Mouse (Mus musculus): ENCODE data around the gene Smyd1. TPM values are rescaled to one million over a fixed set of nuclear protein-coding genes. Genes with fewer than 3 reads are reported as not detected.
A peak's percentile ranks its signal among the peaks of the same experiment; 100 is the strongest.
"Not testable (repeated sequence)": the region's sequence is repeated elsewhere in the genome, so short reads cannot be mapped to it uniquely, and the experiment has no call there.

Gene Smyd1
- total RNA-seq, 1 experiment: 6.8 TPM

DNA sequence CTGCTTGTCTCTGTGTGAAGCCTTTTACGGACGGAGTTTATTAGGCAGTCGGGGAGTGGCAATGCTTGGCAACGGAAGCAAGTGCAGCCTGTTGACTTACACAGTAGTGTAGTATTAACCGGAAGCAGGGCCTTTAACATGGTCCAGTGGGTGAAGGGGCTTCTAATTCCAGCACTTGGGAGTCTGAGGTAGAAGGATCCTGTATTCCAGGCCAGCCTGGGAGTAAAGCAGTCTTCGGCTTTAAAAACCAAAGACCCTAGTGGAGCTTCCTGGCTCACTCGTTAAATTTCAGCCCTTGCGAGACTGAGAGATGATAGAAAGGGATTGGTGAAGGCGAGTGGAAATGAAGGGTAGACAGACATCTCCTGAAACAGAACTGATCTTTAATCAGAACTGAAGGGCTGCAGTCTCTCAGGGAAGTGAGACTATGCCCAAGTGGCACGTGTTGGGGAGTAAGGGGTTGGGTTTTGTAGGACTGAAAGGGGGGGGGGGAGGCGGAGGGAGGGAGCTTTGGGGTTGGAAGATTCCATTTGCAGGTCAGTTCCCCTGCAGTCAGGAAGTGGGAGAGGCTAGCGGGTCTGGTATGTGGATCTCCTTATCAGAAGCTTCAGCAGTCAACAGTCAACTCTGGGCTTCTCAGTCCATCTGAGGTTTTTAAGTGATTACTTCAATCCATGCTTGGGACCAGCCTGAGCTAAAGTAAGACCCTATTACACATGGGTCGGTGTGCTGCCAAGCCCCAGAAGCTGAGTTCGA lies 51.6 kb downstream of the Smyd1 start:
- in situ Hi-C loops (cut with MboI; ENCODE audit: low sequenced_read_pairs in 2 of 2, unreplicated experiment in 2 of 2): no loop called here
- no peak for DNase-seq (ENCODE audit: low read depth, low spot score)
- peak overlapping the region; percentile 80 for H3K9ac ChIP-seq (ENCODE audit: insufficient read depth, low read depth, low read length, poor library complexity, severe bottlenecking)
- peak overlapping the region; percentile 94 for H3K27ac ChIP-seq (ENCODE audit: insufficient read depth, low read depth, low read length, poor library complexity, severe bottlenecking)
- H3K4me1 ChIP-seq (ENCODE audit: control insufficient read depth in 2 of 2, insufficient read depth in 2 of 2, low read length in 2 of 2, poor library complexity in 1 of 2): peaks cover 0 to 26% of the 10 kb centered on the region in 2 experiments; a peak in 2 of 4 replicates
- no peaks in the 10 kb centered on the region for H3K9me3 ChIP-seq (ENCODE audit: control insufficient read depth, insufficient read depth, low read depth, low read length)
- H3K36me3 ChIP-seq (ENCODE audit: control insufficient read depth, insufficient read depth, low read length, poor library complexity, severe bottlenecking): no peaks in the 10 kb centered on the region
- TF ChIP-seq HCFC1 (IDR thresholded peaks at IDR 0.05; ENCODE audit: borderline replicate concordance, insufficient read depth, low read length) (no peak), ZNF384 (IDR thresholded peaks at IDR 0.05; ENCODE audit: low read depth, low read length) (no peak), MAFK (IDR thresholded peaks at IDR 0.05; ENCODE audit: insufficient read depth, low read depth, low read length) (no peak), CHD2 (IDR thresholded peaks at IDR 0.05; ENCODE audit: low read depth, low read length) (no peak), ZC3H11A (IDR thresholded peaks at IDR 0.05; ENCODE audit: borderline replicate concordance, low read depth, low read length) (no peak)
- peak overlapping the region; percentile 73 to 84 for H3K4me3 ChIP-seq (ENCODE audit: insufficient read depth in 1 of 2, low read depth in 1 of 2, low read length in 2 of 2, poor library complexity in 1 of 2, severe bottlenecking in 1 of 2)

DNA sequence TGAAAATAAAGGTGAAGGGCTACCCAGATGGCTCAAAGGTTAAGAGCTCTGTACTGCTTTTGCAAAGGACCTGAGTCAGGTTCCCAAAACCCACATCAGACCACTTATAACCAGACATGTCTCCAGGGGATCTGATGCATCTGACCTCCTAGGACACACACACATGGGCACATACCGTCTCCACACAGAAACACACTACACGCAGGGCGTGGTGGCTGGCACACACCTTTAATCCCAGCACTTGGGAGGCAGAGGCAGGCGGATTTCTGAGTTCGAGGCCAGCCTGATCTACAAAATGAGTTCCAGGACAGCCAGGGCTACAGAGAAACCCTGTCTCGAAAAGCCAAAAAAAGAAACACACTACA lies 52.4 kb downstream of the Smyd1 start:
- H3K9me3 ChIP-seq (ENCODE audit: control insufficient read depth, insufficient read depth, low read depth, low read length); DNase-seq (ENCODE audit: low read depth, low spot score); H3K36me3 ChIP-seq (ENCODE audit: control insufficient read depth, insufficient read depth, low read length, poor library complexity, severe bottlenecking); H3K4me3 ChIP-seq (ENCODE audit: insufficient read depth in 1 of 2, low read depth in 1 of 2, low read length in 2 of 2, poor library complexity in 1 of 2, severe bottlenecking in 1 of 2); in situ Hi-C loops (cut with MboI; ENCODE audit: low sequenced_read_pairs in 2 of 2, unreplicated experiment in 2 of 2): not testable (repeated sequence)
- Histone ChIP-seq H3K27ac (ENCODE audit: insufficient read depth, low read depth, low read length, poor library complexity, severe bottlenecking) (peak overlapping the region; percentile 93; the same call in 1 of the 2 replicates), H3K9ac (ENCODE audit: insufficient read depth, low read depth, low read length, poor library complexity, severe bottlenecking) (peak overlapping the region; percentile 52; the same call in 1 of the 2 replicates), H3K4me1 (ENCODE audit: control insufficient read depth in 2 of 2, insufficient read depth in 2 of 2, low read length in 2 of 2, poor library complexity in 1 of 2) (peaks cover 0 to 26% of the 10 kb centered on the region in 2 experiments; a peak in 2 of 4 replicates)

DNA sequence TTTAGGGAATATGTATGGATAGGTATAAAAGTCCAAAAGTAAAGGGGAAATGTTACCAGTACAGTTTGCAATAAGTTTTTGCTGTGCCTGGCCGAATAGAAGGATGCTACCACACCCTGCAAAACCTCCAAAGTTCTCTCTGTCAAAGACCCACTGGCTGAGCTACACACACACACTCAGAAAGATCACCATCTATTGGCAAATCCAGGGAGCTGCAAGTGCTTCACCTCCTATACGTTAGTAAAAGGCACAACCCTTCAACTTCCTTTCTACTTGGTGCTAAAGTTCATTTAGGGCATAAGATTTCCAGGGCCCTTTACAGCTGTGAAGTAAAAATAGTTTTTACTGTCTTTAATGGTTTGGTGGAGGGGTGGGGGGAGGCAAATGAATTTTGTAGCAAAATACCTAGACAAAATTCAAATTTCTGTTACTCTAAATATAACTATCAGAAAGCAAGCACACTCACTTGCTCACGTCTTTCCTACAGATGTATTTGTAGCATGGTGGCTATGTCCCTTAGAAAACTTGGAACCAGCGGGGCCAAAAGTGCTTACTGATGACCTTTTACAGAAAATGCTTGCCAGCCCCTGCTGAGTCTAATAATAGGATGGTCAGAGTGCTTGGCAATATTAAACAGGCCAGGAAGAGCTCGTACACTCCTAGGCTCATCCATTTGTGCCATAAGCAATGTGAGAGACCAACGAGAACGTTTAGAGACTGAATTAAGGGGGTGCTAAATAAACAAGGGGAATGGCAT lies 52.9 kb downstream of the Smyd1 start:
- Histone ChIP-seq H3K4me1 (ENCODE audit: control insufficient read depth in 2 of 2, insufficient read depth in 2 of 2, low read length in 2 of 2, poor library complexity in 1 of 2) (peaks cover 0 to 26% of the 10 kb centered on the region in 2 experiments; a peak in 2 of 4 replicates), H3K9ac (ENCODE audit: insufficient read depth, low read depth, low read length, poor library complexity, severe bottlenecking) (peak overlapping the region; percentile 52; the same call in 1 of the 2 replicates), H3K4me3 (ENCODE audit: insufficient read depth in 1 of 2, low read depth in 1 of 2, low read length in 2 of 2, poor library complexity in 1 of 2, severe bottlenecking in 1 of 2) (no peak overlapping the region), H3K36me3 (ENCODE audit: control insufficient read depth, insufficient read depth, low read length, poor library complexity, severe bottlenecking) (no peaks in the 10 kb centered on the region), H3K27ac (ENCODE audit: insufficient read depth, low read depth, low read length, poor library complexity, severe bottlenecking) (peak overlapping the region; percentile 93; the same call in 1 of the 2 replicates), H3K9me3 (ENCODE audit: control insufficient read depth, insufficient read depth, low read depth, low read length) (no peaks in the 10 kb centered on the region)
- in situ Hi-C loops (cut with MboI; ENCODE audit: low sequenced_read_pairs in 2 of 2, unreplicated experiment in 2 of 2): no loop called here
- TF ChIP-seq MAFK (IDR thresholded peaks at IDR 0.05; ENCODE audit: insufficient read depth, low read depth, low read length) (no peak), ZC3H11A (IDR thresholded peaks at IDR 0.05; ENCODE audit: borderline replicate concordance, low read depth, low read length) (0 out of 2 replicates have a peak, but pooled peaks have one; percentile 1), HCFC1 (IDR thresholded peaks at IDR 0.05; ENCODE audit: borderline replicate concordance, insufficient read depth, low read length) (no peak), CHD2 (IDR thresholded peaks at IDR 0.05; ENCODE audit: low read depth, low read length) (no peak), ZNF384 (IDR thresholded peaks at IDR 0.05; ENCODE audit: low read depth, low read length) (no peak)
- no peak for DNase-seq (ENCODE audit: low read depth, low spot score)

DNA sequence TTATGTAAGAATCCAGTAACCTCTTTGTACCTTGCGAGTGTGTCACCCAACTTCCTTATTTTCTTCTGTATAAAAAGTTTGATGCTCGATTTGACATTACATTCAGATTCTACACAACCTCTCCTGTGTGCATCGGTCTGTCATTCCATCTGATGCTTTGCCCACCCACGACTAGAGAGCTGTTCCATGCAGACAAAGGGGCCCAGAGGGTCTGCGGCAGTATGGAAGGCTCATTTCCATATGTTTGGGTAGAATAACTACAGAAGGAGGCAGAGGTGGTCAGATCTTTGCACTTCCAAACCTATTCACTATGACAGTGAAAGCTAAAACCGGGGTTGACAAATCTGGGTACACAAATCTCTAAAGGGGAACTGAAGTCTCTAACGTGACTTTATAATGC lies 54.4 kb downstream of the Smyd1 start:
- H3K4me3 ChIP-seq (ENCODE audit: insufficient read depth in 1 of 2, low read depth in 1 of 2, low read length in 2 of 2, poor library complexity in 1 of 2, severe bottlenecking in 1 of 2); H3K9me3 ChIP-seq (ENCODE audit: control insufficient read depth, insufficient read depth, low read depth, low read length); DNase-seq (ENCODE audit: low read depth, low spot score); H3K9ac ChIP-seq (ENCODE audit: insufficient read depth, low read depth, low read length, poor library complexity, severe bottlenecking); H3K36me3 ChIP-seq (ENCODE audit: control insufficient read depth, insufficient read depth, low read length, poor library complexity, severe bottlenecking); in situ Hi-C loops (cut with MboI; ENCODE audit: low sequenced_read_pairs in 2 of 2, unreplicated experiment in 2 of 2): not testable (repeated sequence)
- peaks cover 0 to 26% of the 10 kb centered on the region in 2 experiments; a peak in 2 of 4 replicates for H3K4me1 ChIP-seq (ENCODE audit: control insufficient read depth in 2 of 2, insufficient read depth in 2 of 2, low read length in 2 of 2, poor library complexity in 1 of 2)
- H3K27ac ChIP-seq (ENCODE audit: insufficient read depth, low read depth, low read length, poor library complexity, severe bottlenecking): peak overlapping the region; percentile 81; the same call in 1 of the 2 replicates

Data from ES-E14 (cell line).